Mouse (Mus musculus): ENCODE results near the gene Fxyd4. TPM values are rescaled to one million over a fixed set of nuclear protein-coding genes. Genes with fewer than 3 reads are reported as not detected.

Fxyd4 gene
- not detected for polyA plus RNA-seq (2014; fragmentation: Illumina TruSeq; extraction: RNeasy Lipid Tissue Mini Kit (QIAGEN cat#74804); ENCODE audit: low read depth, low replicate concordance)

DNA sequence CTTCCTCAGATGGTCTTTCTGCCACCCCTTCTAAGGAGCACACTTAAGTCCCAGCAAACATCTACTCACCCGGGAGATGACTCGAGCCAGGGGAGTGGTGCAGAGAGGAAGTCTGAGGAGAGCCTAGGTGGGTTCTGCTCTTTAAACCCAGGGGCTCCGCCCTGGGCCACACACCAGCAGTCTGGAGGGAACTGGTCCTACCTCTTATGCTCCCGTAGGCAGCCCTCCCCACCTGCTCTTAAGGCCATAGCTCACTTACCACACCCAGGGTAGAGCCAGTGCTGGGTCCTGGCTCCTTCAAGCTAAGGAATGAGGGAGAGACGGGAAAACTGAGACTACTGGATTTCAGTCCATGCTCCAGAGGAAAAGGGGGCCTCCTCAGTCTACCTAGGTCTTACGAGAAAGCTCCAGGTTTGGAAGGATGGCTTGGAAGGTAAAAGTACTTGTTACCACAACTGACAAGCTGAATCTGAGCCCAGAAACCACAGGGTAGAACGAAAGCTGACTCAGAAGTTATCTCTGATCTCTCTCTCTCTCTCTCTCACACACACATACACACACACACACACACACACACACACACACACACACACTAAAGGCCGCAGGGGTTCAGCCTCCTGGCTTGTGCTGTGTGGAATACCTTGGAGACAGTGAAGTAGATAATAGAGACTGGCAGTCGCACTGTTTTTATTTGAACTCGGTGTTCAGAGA lies at the start of gene Fxyd4:
Gene Fxyd4 (minus strand): TSS at position 471 of the 711 bp plus-strand sequence.

DNA sequence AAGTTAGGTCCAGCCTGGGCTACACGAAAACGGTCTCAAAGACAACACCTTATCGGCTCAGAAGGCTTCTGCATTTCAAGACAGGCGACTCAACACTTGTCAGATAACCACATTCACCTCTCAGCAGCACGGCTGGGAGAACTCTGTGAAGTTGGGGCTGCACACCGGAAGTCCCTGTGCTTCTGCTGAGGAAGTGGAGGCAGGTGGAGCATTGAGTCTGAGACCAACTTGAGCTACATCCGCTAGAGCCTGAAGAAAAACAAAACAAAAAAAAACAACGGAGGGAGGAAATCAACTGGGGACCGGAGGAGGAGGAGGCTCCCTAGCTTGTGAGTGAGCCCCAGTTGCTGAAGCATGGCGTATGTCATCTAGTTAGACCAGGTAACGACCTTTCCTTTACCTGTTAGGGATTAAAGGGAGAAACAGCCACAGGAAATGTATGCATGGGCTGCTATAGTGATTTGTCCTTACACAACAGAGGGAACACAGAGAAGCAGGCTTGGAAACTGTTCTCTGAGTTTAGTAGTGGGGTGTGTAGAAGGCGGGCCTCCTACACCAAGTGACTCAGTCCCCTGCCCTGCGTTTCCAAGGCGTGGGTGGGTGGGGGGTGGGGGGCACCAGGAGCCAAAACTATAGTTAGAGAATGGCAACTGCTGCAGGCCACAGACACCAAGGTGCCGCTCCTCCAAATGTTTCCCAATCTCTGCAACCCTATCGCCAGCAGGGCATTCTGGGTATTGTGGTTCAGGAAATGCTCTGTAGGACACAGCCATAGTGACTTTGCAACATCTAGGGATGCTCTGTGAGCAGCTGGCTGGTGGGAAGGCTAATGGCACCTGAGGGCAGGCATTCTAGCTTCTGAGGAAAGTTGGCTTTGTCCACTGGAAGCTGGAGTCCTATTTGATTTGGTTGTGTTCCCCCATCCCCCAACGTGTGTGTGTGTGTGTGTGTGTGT lies 37.1 kb downstream of the Fxyd4 start, which contains the start of gene Hnrnpf:
Gene Hnrnpf (plus strand): TSS at position 199 of the 955 bp plus-strand sequence.

Other genes starting within 250 kb of the Fxyd4 start
- gene Zfp637, start 96.5 kb downstream of the Fxyd4 start, polyA plus RNA-seq (2014; fragmentation: Illumina TruSeq; extraction: RNeasy Lipid Tissue Mini Kit (QIAGEN cat#74804); ENCODE audit: low read depth, low replicate concordance), result 7.7 TPM
- gene Zfp239, start 75.6 kb downstream of the Fxyd4 start, polyA plus RNA-seq (2014; fragmentation: Illumina TruSeq; extraction: RNeasy Lipid Tissue Mini Kit (QIAGEN cat#74804); ENCODE audit: low read depth, low replicate concordance), result not detected
- gene Hnrnpf, start 37.4 kb downstream of the Fxyd4 start, polyA plus RNA-seq (2014; fragmentation: Illumina TruSeq; extraction: RNeasy Lipid Tissue Mini Kit (QIAGEN cat#74804); ENCODE audit: low read depth, low replicate concordance), result 226 TPM
- not detected for gene Rasgef1a, start 73.7 kb upstream of the Fxyd4 start, polyA plus RNA-seq (2014; fragmentation: Illumina TruSeq; extraction: RNeasy Lipid Tissue Mini Kit (QIAGEN cat#74804); ENCODE audit: low read depth, low replicate concordance)
- 17.0 TPM for gene Csgalnact2, start 201.4 kb upstream of the Fxyd4 start, polyA plus RNA-seq (2014; fragmentation: Illumina TruSeq; extraction: RNeasy Lipid Tissue Mini Kit (QIAGEN cat#74804); ENCODE audit: low read depth, low replicate concordance)